Mouse (Mus musculus) cerebellum, adult 11-12 months (tissue): ENCODE results near the gene Shroom2.

Source experiments
- DNase-seq: peaks from one replicate; pipeline ENCODE4 v3.0.0; 2022

Gene Shroom2

DNA sequence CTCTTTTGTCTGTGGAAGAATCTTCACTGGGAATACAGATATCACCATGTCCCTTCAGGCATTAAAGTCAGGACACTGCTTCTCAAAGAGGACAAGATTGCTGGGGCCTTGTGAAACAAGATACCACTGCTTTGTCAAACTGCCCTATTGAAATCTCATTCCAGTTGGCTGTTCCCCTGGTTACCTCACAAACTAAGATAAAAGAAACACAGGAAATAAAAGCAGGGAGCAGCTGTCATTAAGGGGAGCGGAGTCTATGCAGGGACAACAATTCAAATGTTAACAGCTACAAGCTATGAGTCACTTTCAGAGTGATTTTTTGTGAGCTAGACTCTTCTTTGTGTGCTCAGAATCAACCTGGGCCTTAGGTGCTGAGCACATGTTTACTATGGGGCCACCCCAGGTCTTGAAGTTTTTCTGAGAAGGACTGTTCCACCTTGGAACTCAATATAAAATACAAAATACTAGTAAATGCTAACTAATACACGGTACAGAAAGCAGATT, 78.4 kb downstream of the Shroom2 start:
- no peak for DNase-seq

DNA sequence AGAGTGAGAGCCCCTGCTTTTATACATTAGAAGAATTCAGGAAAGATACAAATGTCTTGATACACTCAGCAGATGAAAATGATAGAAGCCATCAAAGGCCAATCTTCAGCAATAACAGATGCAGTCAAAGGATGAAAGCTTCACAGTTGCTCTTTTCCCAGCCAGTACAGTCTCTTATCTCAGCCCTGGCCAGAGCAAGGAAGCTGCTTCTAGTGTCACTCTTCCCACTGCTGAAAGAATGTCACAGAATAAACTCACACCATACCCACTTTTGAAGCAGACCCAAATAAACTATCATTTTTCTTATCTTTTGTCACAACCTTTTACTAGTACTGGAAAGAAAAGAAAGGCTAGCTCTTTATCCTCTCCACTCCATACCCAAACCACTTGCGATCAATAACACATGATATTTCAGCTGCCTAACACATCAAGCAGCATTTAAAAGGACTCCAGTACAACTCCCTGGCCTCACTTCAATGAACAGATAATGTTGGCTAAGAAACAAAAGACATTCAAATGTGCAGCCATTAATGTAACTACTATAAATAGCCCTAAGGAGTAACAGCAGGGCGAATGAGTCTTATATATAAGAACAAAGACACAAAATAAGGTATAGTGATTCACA, 90.0 kb downstream of the Shroom2 start:
- DNase-seq = no peak

DNA sequence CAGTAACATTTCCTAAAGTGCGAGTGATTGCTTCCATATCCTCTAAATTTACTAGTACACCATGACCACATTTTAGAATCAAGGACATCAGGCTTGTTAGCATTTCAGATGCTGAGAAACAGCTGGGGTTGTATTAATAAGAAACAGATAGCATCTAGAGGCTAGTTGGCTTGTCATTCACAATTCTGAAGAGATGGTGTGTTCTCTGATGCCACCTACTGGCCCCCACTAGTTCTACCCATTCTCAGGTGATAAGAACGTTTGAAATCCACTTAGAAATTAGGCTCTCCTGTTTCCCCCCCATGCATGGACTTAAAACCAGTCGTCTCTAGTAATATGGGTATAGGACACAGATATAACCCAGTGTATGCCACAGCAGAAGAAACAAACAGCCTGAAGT, 92.9 kb downstream of the Shroom2 start:
- DNase-seq = no peak

DNA sequence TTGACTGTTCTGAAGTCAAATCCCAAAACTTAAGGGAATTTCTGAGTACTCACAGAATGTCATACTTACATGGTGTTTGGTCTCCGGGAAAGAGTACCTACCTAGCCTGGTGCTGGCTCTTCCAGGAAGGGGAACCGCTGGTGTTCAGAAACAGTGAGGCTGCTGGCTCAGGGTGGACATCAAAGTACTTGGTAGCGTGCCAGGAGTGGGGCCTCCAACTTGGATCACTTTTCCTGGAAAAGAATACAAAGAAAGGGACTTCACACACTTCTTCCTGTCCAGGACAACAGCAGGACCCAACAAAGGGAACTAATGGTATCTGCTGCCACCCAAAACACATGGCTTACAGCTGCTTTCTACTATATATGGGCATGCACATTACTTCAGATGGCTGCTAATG, 95.8 kb downstream of the Shroom2 start:
- no peak for DNase-seq

DNA sequence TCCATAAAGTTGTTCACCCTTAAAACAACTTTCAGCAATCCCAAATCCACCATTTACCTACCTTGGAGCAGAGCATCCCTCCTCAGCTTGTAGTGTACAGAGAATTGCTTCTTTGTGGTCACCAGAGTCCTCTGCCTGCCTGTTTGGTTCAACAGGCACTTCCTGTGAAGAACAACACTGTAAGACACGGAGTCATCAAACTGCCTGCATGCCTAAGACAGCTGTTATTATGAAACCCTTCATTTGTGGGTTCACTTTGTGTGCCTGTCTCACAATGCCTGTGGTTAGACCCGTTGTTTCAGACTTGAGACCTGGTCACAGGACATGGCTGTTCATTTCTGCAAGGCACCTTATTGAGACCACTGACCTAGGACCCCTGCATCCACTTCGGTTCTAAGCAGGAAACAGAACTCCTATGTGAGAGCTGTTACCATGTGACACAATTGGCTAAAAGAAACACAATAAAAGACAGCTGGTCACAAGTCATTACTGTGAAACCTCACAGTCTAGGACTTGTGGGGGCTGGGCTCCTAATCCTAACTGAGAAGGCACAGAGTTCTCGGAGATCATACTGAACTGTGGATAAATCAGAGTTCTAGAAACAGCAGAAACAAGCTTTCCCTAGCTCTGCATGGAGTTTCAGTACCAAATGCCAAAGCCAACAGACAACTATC, 111.8 kb downstream of the Shroom2 start:
- no peak for DNase-seq

DNA sequence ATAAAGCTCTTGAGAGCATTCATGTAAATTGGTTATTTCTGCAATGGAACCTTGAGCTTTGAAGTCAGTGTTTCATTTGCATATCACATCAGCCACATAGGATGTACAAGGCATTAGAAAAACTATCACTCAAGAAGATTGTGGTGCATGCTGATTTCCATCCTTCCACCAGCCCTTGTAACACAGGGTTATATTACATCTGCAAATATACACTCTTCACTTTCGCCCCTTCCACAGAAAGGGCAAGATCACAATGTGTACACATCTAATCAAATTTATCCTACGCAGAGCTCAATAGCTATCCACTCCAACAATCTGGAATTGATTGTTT, 112.7 kb downstream of the Shroom2 start:
- no peak for DNase-seq

DNA sequence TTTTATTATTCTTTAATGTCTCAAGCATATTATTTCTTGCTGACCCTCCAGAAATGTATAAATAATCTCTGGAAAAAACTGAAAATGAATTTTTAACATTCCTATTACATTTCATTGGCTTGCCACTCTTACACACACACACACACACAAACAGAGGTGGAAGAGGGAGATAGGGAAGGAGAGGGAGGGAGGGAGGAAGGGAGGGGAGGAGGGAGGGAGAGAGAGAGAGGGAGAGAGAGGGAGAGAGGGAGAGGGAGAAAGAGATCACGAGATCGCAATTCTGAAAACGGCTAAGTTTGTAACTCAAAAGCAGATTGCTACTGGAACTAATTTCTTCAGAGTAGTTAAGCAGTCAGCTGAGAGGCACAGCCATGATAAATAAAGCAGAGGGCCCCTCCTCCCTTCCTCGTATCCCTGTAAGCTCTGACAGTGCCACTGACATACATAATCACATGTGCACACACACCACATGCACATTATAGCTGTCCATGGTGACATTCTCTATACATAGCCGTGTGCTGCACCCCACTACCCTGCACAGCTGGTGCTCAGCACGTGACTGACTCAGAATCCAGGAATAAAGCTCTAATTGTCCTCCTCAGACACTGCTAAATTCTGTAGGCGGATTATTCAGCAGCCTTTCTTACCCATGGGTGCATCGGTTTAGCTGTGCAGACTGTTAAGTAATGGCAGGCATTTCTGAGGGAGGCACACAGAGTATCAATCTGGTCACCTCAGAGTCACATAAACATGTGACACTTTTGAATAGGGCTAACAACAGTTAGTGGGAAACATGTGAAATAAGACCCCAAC, 113.3 kb downstream of the Shroom2 start:
- no peak for DNase-seq

DNA sequence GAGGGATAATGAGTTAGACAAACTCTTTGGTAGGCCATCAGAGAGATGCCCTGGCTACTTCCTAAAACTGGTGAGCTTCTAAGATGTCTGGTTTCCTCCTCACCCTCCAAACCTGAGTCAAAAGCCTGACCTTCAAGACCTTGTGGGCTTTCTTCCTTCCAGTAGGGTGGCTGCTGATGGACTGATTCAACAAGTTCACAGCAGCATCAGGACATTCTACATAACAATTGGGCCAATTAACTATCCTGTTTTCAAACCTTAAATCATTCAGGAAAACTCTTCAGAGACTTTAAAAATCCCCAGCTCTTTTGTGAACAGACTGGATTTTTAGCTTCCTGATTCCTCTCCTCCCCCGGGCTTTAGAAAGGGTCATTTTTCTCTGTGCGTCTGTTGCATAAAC, 116.6 kb downstream of the Shroom2 start:
- no peak for DNase-seq

DNA sequence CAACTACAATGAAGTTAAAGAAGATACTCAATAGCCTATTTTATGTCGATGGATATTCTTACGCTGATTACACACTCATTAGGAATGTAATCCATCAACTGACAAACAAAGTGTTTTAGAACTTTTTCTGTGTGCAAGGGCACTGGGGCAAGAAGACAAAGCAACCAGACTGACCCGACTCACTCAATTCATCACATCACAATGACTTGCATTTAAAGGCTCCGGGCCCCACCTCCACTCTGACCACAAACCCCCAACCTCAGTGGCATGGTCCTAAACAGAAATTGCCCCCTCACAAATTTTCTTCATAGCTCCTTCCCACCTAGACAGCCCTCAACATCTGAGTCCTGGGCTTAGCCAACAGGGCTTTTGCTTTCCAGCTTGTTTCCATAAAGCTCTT, 124.4 kb downstream of the Shroom2 start:
- no peak for DNase-seq

DNA sequence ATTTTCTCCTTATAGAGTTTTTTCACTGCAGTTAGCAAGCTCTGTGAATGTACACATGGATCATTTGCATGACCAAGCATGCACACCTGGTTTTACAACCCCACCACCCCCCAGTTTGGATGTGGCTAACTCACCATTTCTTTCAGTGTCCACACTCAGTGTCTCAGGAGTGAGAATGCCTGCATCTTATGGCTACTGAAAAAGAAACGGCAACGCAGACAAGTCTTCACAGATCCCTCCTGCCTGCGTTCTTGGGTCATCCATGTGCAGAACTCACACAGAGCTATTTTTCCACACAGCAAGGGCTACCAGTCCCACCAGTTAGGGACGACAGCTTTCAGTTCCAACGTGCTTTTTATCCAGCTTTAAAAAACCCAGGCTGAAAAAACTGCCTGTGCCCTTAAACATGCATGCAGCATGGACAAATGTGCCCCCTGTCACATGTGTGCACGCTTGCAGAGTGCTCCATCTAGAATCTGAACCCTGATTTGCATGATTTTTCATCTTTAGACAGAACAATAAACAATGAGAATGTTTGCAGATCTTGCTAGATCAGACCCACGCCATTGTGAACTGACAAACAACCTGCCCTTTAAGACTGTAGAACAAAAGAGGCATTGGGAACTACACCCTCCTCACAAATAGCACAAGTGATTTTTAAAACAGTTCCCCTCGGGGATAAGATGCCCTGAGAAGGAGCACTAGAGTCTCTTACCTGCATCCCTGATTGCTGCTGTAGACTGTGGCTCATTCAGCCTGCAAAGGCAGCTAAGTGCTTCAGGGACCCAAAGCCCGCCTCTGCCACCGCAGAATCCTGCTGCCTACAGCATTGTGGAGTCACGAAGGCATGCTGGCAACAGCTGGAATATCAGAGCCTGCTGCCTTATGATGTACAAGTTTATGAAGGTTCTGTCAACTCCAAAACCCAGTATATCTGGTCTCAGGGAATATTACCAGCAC, 125.3 kb downstream of the Shroom2 start:
- DNase-seq = no peak

DNA sequence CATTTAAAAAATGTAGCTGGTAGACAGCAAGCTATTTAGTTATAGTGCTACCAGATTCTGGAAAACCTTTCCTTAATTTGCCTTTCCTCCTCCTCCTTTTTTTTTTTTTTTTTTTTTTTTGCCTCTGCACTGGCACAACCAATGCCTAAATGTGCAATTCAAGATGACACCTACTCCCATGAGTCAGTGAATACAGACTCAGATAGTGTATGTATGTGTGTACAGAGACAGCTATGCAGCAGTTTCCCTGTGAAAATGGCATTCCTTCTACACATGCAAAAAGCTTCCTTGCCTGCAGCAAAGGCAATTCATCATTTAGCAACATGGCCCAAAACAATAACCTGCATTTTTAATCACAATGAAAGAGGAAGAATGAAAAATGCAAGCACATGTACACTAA, 126.1 kb downstream of the Shroom2 start:
- DNase-seq = no peak

DNA sequence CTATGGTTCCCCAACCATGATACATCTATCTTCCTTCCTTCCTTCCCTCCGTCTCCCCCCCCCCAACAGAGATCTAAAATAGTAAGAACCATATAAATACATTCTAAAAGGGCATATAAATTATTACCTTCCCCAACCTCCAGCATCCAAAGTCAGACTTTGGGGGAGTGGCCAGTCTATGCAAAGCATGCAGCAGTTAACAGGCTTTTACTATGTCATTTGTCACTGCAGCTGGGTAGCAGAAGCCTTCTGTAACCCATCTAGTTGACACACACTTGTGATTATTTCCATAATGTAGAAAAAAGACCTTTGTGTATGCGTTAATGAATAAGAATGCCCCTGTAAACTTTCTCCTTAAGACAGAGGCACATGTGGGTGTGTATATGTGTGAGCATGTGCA, 126.6 kb downstream of the Shroom2 start:
- no peak for DNase-seq

DNA sequence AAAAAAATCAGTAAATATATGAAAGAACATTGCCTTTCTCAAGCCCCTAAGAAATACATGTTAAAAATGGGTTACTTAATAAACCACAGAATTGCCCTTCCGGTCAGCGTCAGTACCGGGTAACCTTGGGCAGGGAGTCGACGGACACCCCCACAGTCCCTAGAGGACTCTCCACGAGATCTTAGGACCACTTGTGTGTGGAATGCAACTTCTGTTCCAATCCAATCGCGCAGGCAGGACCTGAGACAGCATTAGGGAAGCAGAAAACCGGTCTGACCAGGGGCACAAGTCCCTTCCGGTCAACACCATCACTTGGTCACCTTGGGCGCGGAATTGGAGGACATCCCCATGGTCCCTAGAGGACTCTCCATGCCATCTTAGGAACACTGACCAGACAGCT, 133.9 kb downstream of the Shroom2 start:
- DNase-seq = no peak

DNA sequence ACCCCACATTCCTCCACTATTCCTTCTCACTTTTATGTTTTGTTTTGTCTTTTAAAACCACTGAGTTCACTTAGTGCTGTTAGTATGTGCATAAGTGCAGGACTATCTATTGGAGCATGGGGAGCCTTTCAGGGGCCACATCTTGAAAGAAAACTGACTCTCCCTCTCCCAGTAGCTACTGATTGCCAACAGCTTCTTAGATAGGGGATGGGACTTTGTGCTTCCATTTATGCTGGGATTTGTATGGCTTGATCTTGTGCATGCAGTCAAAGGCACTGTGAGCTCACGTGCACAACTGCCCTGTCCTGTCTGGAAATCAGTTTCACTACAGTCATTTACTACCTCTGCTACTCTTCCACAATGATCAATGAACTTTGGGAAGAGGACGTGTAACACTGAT, 147.9 kb downstream of the Shroom2 start:
- no peak for DNase-seq

DNA sequence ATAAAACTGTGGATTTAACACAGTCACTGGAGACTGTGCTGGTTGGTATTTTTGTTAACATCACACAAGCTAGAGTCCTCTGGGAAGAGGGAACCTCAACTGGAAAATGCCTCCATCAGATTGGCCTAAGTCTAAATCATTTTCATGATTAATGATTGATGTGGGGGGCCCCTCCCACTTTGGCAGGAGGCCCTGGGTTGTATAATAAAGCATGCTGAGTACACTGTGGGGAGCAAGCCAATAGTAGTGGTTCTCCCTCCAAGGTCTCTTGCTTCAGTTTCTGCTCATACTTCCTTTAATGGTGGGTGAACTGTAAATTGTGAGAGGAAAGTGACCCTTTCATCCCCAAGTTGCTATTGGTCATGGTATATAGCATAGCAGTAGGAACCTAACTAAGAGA, 148.3 kb downstream of the Shroom2 start:
- no peak for DNase-seq

DNA sequence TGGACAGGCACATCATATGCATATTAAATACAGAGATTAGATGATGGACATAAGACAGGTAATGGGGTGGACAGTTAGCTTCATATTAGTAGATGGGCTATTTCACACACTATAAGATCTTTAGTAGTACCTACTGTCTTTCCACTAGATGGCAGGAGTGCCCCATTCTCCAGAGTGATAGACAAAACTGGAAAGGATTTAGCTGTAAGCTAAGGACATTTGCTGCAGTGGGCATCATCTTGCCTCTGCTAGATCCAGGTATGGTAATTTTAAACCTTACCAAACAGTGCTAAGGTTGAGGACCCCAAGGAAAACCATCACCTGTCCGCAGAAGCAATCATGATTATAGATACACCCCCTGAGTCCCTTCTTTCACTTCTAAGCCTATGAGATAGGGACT, 150.8 kb downstream of the Shroom2 start:
- DNase-seq = no peak

DNA sequence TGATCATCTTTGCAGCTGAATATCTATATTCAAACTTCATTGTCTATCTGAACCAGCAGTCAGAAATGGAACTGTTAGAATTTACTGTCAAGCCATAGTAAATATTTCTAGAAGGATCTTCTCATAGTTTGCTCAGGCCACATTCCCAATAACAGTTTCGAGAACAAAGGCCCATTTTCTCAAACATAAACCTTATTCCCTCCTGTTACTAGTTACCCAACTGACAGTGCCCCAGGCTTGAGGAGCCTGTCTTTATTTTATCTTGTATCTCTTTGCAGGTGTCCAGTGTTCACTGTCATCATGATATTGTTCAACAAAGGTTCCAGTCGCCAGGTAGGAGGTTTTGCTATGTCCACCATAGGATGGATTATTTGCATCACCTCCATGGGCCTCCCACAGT, 206.2 kb downstream of the Shroom2 start, which contains the start of gene Cldn34a:
Gene Cldn34a, plus strand, starts transcription at position 301 of the 400 bp plus-strand sequence.
- no peak for DNase-seq
